Mouse (Mus musculus): ENCODE results near the gene Pef1. TPM values are rescaled to one million over a fixed set of nuclear protein-coding genes. Genes with fewer than 3 reads are reported as not detected.

The Pef1 gene
- polyA plus RNA-seq, 1 experiment from 2014 or later: 54.3 TPM

GRCm38 (mm10) chr4:130095137-130095536, 7.2 kb upstream of the Pef1 start:
- no peak for ATAC-seq (ENCODE audit: insufficient number of reproducible peaks, low FRiP score)
- Histone ChIP-seq H3K27ac (ENCODE audit: poor library complexity, severe bottlenecking) (no peak overlapping the region), H3K36me3 (no peaks in the 10 kb centered on the region), H3K4me3 (no peak overlapping the region), H3K27me3 (replicated peaks) (peaks cover 88% of the 10 kb centered on the region), H3K4me2 (no peak overlapping the region), H3K4me1 (replicated peaks) (no peaks in the 10 kb centered on the region), H3K9ac (no peak overlapping the region), H3K9me3 (replicated peaks) (no peaks in the 10 kb centered on the region)
- WGBS: 48% methylated on average over 3 of the region's 3 CpGs

GRCm38 (mm10) chr4:130101183-130101582, 1.2 kb upstream of the Pef1 start:
- Histone ChIP-seq H3K36me3 (no peaks in the 10 kb centered on the region), H3K27me3 (replicated peaks) (peaks cover 32% of the 10 kb centered on the region), H3K9me3 (replicated peaks) (peaks cover 6% of the 10 kb centered on the region), H3K9ac (no peak overlapping the region), H3K27ac (ENCODE audit: poor library complexity, severe bottlenecking) (no peak overlapping the region), H3K4me1 (replicated peaks) (peaks cover 5% of the 10 kb centered on the region; the same call in 1 of the 2 replicates), H3K4me3 (no peak overlapping the region), H3K4me2 (no peak overlapping the region)
- no peak for ATAC-seq (ENCODE audit: insufficient number of reproducible peaks, low FRiP score)
- 39% methylated on average over 8 of the region's 8 CpGs for WGBS

- peaks cover 6% of the 10 kb centered on the region for H3K9me3 ChIP-seq (replicated peaks)
- no peak overlapping the region for H3K9ac ChIP-seq
- no peak for ATAC-seq (ENCODE audit: insufficient number of reproducible peaks, low FRiP score)
- peaks cover 12% of the 10 kb centered on the region for H3K4me1 ChIP-seq (replicated peaks)
- H3K27ac ChIP-seq (ENCODE audit: poor library complexity, severe bottlenecking): no peak overlapping the region
- no peak overlapping the region for H3K4me3 ChIP-seq
- WGBS: 72% methylated on average over 12 of the region's 12 CpGs
- H3K4me2 ChIP-seq: no peak overlapping the region
- H3K27me3 ChIP-seq (replicated peaks): peaks cover 16% of the 10 kb centered on the region
- H3K36me3 ChIP-seq: no peaks in the 10 kb centered on the region
Observed at GRCm38 (mm10) chr4:130103632-130104031, 1.3 kb downstream of the Pef1 start.

GRCm38 (mm10) chr4:130104584-130104983, 2.2 kb downstream of the Pef1 start:
- peaks cover 6% of the 10 kb centered on the region for H3K9me3 ChIP-seq (replicated peaks)
- no peak for ATAC-seq (ENCODE audit: insufficient number of reproducible peaks, low FRiP score)
- H3K27me3 ChIP-seq (replicated peaks): peaks cover 8% of the 10 kb centered on the region; the same call in 1 of the 2 replicates
- H3K9ac ChIP-seq: no peak overlapping the region
- 50% methylated on average over 4 of the region's 4 CpGs for WGBS
- no peak overlapping the region for H3K27ac ChIP-seq (ENCODE audit: poor library complexity, severe bottlenecking)
- peaks cover 15% of the 10 kb centered on the region for H3K4me1 ChIP-seq (replicated peaks)
- H3K4me3 ChIP-seq: no peak overlapping the region
- no peaks in the 10 kb centered on the region for H3K36me3 ChIP-seq
- no peak overlapping the region for H3K4me2 ChIP-seq

- ATAC-seq (ENCODE audit: insufficient number of reproducible peaks, low FRiP score): peak; percentile 54
- Histone ChIP-seq H3K36me3 (no peaks in the 10 kb centered on the region), H3K9me3 (replicated peaks) (peaks cover 6% of the 10 kb centered on the region), H3K4me2 (peak overlapping the region; percentile 85), H3K9ac (no peak overlapping the region), H3K4me1 (replicated peaks) (peaks cover 10% of the 10 kb centered on the region), H3K27ac (ENCODE audit: poor library complexity, severe bottlenecking) (peak overlapping the region; percentile 65; the same call in 1 of the 2 replicates), H3K4me3 (peak overlapping the region; percentile 78), H3K27me3 (replicated peaks) (no peaks in the 10 kb centered on the region)
- 12% methylated on average over 14 of the region's 14 CpGs for WGBS
Observed at GRCm38 (mm10) chr4:130107065-130107443, 4.7 kb downstream of the Pef1 start.

- Histone ChIP-seq H3K4me3 (peak overlapping the region; percentile 78), H3K27ac (ENCODE audit: poor library complexity, severe bottlenecking) (peak overlapping the region; percentile 65)
- WGBS: under 1% methylated on average over 39 of the region's 39 CpGs
Observed at GRCm38 (mm10) chr4:130107444-130108131, 5.2 kb downstream of the Pef1 start.

GRCm38 (mm10) chr4:130108929-130109328, 6.6 kb downstream of the Pef1 start:
- H3K4me3 ChIP-seq: no peak overlapping the region
- 82% methylated on average over 3 of the region's 3 CpGs for WGBS

More at GRCm38 (mm10) chr4:130107444-130108131, 5.2 kb downstream of the Pef1 start:
- Histone ChIP-seq H3K4me2 (peak overlapping the region; percentile 85), H3K4me1 (replicated peaks) (peaks cover 10% of the 10 kb centered on the region), H3K27me3 (replicated peaks) (no peaks in the 10 kb centered on the region), H3K9ac (peak overlapping the region; percentile 70), H3K36me3 (no peaks in the 10 kb centered on the region), H3K9me3 (replicated peaks) (peaks cover 6% of the 10 kb centered on the region)
- peak; percentile 96 for ATAC-seq (ENCODE audit: insufficient number of reproducible peaks, low FRiP score)

GRCm38 (mm10) chr4:130109666-130110065, 7.3 kb downstream of the Pef1 start:
- H3K27ac ChIP-seq (ENCODE audit: poor library complexity, severe bottlenecking): no peak overlapping the region
- peaks cover 10% of the 10 kb centered on the region for H3K4me1 ChIP-seq (replicated peaks)
- H3K9me3 ChIP-seq (replicated peaks): no peaks in the 10 kb centered on the region
- no peak overlapping the region for H3K4me3 ChIP-seq
- 92% methylated on average over 9 of the region's 9 CpGs for WGBS
- H3K4me2 ChIP-seq: no peak overlapping the region
- no peak overlapping the region for H3K9ac ChIP-seq
- H3K36me3 ChIP-seq: peaks cover 5% of the 10 kb centered on the region; the same call in 1 of the 2 replicates
- ATAC-seq (ENCODE audit: insufficient number of reproducible peaks, low FRiP score): no peak
- no peaks in the 10 kb centered on the region for H3K27me3 ChIP-seq (replicated peaks)

More at GRCm38 (mm10) chr4:130108929-130109328, 6.6 kb downstream of the Pef1 start:
- Histone ChIP-seq H3K9ac (no peak overlapping the region), H3K4me2 (peak overlapping the region; percentile 85; the same call in 1 of the 2 replicates), H3K27ac (ENCODE audit: poor library complexity, severe bottlenecking) (no peak overlapping the region), H3K27me3 (replicated peaks) (no peaks in the 10 kb centered on the region), H3K4me1 (replicated peaks) (peaks cover 10% of the 10 kb centered on the region), H3K36me3 (peaks cover 3% of the 10 kb centered on the region; the same call in 1 of the 2 replicates), H3K9me3 (replicated peaks) (peaks cover 1% of the 10 kb centered on the region)
- ATAC-seq (ENCODE audit: insufficient number of reproducible peaks, low FRiP score): no peak

- WGBS: 85% methylated on average over 7 of the region's 7 CpGs
- H3K27ac ChIP-seq (ENCODE audit: poor library complexity, severe bottlenecking): no peak overlapping the region
- H3K9ac ChIP-seq: no peak overlapping the region
- H3K4me1 ChIP-seq (replicated peaks): peaks cover 10% of the 10 kb centered on the region
- no peak for ATAC-seq (ENCODE audit: insufficient number of reproducible peaks, low FRiP score)
- no peaks in the 10 kb centered on the region for H3K9me3 ChIP-seq (replicated peaks)
- H3K36me3 ChIP-seq: peaks cover 9% of the 10 kb centered on the region; the same call in 1 of the 2 replicates
- no peaks in the 10 kb centered on the region for H3K27me3 ChIP-seq (replicated peaks)
- no peak overlapping the region for H3K4me3 ChIP-seq
- H3K4me2 ChIP-seq: no peak overlapping the region
Observed at GRCm38 (mm10) chr4:130110091-130110490, 7.7 kb downstream of the Pef1 start.

- no peak for ATAC-seq (ENCODE audit: insufficient number of reproducible peaks, low FRiP score)
- WGBS: 86% methylated on average over 7 of the region's 7 CpGs
- Histone ChIP-seq H3K27me3 (replicated peaks) (no peaks in the 10 kb centered on the region), H3K9me3 (replicated peaks) (no peaks in the 10 kb centered on the region), H3K27ac (ENCODE audit: poor library complexity, severe bottlenecking) (no peak overlapping the region), H3K4me3 (no peak overlapping the region), H3K4me2 (no peak overlapping the region), H3K36me3 (peaks cover 22% of the 10 kb centered on the region), H3K4me1 (replicated peaks) (peaks cover 10% of the 10 kb centered on the region), H3K9ac (no peak overlapping the region)
Observed at GRCm38 (mm10) chr4:130112299-130112698, 9.9 kb downstream of the Pef1 start.

GRCm38 (mm10) chr4:130112732-130113131, 10.4 kb downstream of the Pef1 start:
- Histone ChIP-seq H3K27ac (ENCODE audit: poor library complexity, severe bottlenecking) (no peak overlapping the region), H3K9ac (no peak overlapping the region), H3K36me3 (peaks cover 24% of the 10 kb centered on the region), H3K4me1 (replicated peaks) (peaks cover 10% of the 10 kb centered on the region), H3K4me2 (no peak overlapping the region), H3K9me3 (replicated peaks) (0 out of 2 replicates have a peak, but pooled peaks cover 1% of the 10 kb centered on the region), H3K4me3 (no peak overlapping the region), H3K27me3 (replicated peaks) (no peaks in the 10 kb centered on the region)
- 100% methylated on average over 1 of the region's 1 CpGs for WGBS
- no peak for ATAC-seq (ENCODE audit: insufficient number of reproducible peaks, low FRiP score)
